Mouse (Mus musculus) G1E-ER4 (cell line): ENCODE measurements around the gene Agbl1. TPM values are rescaled to one million over a fixed set of nuclear protein-coding genes. Genes with fewer than 3 reads are reported as not detected.

ENCODE experiments used
- GATA1 ChIP-seq: IDR thresholded peaks from one replicate; pipeline ENCODE4 v1.8.0; 2012; ENCODE audit warnings: low read length, inconsistent platforms
- polyA plus RNA-seq: library from polyadenylated mRNA; stranded (reverse); fragments of >175 nt; gene quantifications from 2 replicates; pipeline ENCODE4 v1.2.3, GENCODE M21; 2012

Agbl1 gene
- polyA plus RNA-seq, 1 experiment = not detected

DNA sequence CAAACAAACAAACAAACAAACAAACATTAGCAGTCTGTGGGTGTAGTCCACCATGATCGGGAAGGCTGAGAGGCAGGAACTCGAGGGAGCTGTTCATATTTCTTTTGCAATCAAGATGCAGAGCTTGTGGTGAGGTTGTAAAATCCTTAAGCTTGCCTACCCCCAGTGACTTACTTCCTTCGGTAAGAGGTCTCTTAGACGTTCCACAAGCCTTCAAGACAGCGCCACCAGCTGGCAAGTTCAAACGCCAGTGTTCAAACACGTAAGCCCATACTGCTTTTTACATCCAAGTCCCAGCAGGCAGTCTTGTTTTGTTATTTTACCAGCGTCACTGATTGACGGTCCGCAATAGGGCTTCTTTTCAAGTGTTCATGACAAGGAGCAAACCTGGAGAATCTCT, 123.8 kb downstream of the Agbl1 start:
- TF ChIP-seq GATA1 = no peak

DNA sequence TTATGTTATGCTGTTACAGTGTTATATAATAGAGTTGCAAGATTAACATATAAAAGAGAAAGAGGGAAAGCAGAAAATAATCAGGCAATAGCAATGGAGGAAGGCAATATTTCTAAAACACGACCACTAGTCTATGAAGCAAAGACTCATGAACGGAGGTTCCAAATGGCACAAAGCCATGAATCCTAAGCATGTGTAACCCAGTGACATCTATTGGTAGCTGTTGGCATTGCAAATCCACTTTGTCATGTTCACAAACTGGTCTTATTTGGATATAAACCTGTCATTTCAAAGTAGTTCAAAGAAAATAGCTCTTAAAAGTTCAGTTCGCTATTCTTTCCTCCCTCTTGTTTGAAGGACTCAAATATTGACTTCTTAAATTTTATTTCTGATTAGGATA, 124.8 kb downstream of the Agbl1 start:
- TF ChIP-seq GATA1 = no peak

DNA sequence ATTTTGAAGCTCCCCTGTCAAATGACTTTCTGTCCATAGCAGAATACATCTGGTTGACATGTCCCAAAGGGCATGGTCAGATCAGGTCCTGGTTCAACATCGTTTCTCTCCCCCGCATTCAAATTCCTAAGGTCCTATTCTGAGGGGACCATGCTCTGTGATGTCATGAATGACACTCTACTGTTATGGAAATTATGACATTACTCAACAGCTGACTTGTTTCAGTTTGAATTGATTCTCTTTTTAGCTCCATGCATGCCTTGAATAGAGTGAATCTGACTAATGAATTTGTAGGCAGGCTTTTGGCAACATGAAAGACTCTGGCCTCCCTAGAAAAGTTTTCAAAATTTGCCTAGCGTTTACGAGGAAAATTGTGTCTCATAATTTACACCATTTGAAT, 141.6 kb downstream of the Agbl1 start:
- no peak for TF ChIP-seq GATA1

DNA sequence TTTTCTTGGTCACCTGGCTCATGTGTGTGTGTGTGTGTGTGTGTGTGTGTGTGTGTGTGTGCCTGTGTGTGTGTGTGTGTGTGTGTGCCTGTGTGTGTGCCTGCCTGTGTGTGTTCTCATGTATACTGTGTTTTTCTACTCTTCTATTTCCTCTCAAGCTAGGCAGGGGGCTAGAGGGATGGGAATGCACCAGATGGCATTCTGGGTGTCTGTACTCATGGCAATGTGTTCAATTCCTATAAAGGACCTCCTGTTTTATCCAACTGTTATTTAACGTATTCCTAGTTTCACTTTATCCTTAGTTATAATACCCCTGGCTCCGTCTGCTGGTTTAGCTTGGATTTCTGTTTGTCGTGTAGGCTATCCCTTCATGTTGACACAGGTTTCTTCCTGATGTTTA, 149.8 kb downstream of the Agbl1 start:
- no peak for TF ChIP-seq GATA1

DNA sequence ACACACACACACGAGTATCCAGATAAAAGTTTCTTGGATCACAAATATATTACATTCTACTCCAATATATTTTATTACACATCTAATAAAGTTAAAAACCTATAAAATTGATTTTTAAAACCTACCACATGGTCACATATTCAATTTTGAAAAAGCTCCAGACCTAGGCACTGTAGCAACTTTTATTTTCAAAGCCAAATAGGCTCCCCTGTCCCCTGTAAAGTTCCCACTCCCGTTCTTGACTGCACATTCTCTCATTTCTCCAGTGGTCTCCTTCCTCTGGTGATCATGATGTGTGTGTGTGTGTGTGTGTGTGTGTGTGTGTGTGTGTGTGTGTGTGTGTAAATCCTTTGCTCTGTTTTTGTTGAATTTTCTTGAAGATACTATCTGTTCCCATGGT, 152.3 kb downstream of the Agbl1 start:
- no peak for TF ChIP-seq GATA1

DNA sequence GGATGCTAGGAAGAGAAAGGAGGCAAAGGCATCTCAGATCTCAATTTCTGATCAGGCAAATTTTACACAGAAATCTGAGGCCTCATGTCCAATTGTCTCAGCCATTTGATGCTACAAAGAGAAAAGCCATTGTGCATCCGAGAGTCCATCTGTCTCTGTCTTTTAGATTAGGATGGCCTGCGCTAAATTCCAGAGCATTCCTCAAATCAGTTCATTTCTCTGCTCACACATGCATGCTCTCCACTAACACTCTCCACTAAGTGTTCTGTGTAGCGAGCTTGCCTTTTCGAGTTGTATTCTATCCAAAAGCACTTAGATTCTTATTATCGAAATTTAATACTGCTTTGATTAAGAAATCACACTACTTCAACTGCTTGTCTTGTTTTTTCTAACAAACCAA, 159.6 kb downstream of the Agbl1 start:
- no peak for TF ChIP-seq GATA1

DNA sequence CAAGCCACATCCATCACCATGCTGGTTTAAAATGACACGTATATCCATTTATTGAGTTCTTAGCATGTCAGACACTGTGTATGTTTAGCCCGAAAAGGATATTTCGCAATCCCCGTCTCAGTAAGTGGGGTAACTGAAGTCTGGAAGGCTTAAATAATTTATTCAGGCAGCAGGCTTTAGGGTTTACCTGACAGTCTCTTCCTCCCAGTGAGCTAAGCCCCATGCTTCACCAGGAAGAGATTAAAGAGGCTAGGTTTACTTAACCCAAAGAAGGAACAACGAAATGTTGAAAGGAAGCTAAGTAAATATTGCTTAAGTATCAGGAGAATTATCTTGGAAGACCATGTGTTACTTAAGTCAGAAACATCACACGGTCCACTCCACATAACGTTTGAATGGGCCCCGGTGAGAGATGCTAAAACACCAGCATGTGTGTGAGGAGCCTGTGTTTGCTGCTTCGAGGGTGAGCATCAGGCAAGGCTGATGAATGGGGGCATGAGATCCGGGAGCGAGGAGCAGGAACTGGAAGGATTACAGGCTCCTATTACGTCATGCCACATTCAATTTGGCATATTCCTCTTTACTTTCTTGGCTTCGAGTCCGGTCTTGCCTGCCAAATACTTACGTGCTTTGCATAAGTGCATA, 162.7 kb downstream of the Agbl1 start:
- no peak for TF ChIP-seq GATA1

DNA sequence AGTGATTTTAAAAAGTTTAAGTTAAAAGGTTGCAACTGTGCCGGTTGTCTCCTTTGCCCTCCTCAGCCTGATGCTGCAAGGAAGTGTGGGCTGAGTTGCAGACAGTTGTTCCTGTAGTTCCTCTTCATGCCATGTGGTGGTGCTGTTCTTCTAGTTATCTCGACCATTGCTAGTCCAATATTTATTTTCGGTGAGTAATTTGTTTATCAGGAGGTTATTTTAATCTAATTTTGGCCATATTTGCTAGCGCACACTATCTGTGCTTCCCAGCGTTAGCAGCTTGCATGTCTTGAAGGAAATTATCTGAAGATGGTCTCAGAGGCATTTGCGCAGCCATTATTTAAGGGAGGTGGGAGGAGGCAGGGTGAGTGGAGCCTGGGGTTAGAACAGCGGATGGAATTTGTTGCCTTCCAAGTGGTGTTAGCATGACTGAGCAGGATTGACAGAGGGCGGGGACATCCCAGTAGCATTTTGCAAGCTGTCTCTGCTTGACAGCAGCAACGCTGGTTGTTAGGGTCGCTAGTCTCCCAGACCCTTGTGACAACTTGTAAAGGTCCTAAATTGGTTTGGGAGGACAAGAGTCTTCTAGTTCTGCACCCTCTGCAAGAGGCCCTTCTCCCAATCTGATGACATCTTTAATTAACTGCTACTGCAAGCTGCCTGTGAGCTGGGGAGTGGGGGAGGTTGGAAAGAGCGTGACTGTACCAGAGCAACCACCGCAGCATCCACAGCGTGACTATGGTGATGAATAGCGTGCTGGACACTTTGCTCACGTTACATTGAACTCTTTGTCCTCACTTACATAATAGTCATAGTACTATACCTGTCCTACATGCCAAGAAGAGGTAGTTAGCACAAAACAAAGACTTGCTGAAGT, 163.5 kb downstream of the Agbl1 start:
- no peak for TF ChIP-seq GATA1

DNA sequence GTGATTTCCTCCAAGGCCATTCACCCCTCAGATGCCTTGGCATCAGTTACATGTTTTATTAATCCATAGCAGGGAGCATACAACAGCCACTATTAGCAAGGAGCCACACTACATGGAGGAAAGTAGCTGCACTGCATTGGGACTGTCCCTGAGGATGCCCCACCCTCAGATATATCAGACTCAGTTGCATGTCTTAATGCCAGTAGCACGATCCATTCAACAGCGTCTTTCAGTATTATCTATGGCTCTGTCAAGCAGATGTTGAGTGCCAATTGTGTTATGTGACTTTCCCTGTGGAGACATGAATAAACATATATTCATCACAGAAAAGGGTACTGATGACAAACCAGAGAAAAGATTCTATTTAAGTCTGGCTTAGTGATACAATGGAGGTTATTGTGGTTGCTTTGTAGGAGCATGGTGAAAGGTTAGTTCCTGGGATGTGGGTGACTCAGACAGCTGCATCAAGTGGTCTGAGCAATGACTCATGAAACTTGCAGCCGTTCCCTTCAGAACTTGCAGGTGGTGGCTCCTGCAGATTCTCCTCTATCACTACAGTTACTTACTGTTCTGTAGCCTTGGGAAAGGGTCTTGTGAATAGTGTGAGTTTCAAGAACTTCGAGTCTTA, 178.4 kb downstream of the Agbl1 start:
- no peak for TF ChIP-seq GATA1

DNA sequence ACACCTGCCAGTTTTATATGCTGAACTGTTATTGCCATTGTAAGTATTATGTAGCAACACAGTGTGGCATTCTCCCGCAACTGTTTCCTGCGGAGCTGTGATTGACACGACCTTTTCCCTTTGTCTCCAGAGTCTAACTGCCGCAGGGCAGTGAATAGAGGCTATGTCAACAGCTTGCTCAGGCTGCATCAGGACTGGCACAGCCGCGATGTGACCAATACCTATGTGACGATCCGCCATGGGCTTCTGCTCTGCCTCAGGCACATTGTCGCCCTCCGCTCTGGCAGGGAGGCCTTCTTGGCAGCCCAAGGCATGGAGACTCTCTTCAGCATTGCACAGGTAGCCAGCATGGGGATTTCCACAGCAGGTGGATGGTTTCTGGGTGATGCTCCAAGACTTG, 179.3 kb downstream of the Agbl1 start:
- TF ChIP-seq GATA1 = no peak

DNA sequence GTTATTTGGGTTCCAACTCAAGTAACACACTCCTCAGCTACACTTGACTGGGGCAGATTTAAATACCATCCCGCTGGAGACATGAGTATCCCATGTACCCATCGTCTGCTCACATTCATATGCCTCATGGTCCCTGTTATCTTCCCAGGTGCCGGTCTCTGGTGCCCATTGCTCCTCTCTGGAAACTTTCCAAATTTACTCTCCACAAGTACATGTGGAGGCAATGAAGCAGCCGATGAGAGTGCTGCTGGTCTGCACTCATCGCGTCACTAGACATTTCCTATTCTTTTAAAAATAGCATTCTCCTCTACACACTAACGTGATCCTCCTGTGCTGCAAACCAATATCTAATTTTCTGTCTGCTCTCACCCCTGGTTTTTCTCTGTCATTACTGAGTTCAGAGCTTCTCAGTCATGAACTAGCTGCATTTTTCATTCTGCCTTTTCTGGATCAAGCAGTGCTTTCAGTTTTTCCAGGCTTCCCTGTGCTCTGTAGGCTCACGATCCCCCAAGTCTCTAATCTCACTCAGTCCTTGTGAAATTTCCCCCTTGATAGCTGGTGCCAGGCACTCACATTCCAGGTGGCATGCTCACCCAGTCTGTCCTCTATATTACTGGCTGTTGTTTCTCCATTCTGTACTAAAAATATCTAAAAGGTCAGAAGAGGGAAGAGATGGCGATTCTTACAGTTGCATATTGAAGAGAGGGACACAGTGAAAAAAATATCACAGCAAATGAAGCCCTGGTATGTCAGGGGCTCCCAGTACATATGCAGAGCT, 180.9 kb downstream of the Agbl1 start:
- no peak for TF ChIP-seq GATA1

DNA sequence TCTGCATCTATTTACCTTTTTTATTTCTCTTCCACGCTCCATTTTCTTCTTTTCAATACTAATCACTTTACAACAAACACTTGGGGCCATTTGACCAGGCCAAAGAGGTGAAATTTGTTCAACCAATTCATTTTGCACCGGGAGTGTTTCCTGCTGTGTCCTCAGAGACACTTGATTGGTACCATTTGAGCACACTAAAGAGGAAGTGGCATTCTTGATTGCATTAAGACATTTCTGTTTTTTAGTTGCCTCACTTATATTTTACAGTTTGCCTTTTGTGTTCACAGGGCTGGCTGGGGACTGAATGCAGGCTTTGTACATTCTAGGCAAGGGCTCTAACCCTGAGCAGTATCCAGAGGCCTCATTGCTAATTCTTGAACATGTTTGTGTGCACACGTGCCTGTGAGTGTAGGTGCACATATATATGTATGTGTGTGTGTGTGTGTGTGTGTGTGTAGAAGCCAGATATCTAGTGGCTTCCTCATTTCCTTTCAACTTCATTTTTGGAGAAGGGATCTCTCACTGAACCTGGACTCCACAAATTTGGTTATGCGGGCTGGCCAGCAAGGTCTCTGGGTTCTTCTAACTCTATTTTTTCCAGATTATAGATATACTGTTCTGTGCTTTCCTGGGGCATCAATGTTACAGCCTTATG, 182.4 kb downstream of the Agbl1 start:
- no peak for TF ChIP-seq GATA1

DNA sequence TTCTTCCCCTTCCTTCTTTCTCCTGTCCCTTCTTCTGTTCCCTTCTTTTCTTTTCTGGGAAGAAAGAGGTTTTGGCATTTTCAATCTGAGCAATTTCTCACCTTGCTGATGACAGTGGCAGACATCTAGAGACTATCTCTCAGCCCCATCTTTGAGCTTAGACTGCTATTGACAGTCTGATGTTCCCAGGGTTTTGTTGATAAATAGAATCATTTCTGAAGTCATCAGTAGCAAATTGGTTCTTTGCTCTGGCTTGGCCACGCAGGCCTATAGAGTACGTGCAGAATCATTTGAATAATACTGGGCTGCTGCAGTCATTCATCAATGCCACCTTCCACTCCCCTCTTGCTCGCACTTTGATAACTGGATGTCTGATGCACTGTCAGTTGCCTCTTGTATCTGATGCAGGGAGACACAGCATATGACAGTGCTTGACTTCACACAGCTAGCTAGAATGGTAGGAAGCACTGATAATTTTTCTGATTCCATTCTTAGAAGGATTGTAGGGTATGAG, 186.5 kb downstream of the Agbl1 start:
- TF ChIP-seq GATA1 = no peak

DNA sequence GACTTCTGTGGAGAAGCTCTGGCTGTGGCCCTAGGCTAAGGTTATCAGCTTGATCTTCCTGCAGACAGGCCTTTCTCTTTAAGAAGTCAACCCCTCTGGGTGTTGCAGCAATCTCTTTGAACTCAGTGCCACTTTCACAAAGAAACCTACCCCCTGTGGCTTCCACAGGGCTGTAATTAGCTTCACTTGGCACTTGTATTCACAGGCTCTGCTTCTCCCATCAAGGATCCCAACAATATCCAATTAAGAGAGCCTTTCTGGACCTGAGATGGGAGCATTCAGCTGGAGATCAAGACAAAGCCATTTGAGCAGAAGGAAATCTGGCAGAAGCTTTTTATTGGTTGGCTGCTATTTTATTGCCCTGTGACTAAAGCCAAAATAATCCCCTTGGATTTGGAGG, 208.9 kb downstream of the Agbl1 start:
- TF ChIP-seq GATA1 = no peak

DNA sequence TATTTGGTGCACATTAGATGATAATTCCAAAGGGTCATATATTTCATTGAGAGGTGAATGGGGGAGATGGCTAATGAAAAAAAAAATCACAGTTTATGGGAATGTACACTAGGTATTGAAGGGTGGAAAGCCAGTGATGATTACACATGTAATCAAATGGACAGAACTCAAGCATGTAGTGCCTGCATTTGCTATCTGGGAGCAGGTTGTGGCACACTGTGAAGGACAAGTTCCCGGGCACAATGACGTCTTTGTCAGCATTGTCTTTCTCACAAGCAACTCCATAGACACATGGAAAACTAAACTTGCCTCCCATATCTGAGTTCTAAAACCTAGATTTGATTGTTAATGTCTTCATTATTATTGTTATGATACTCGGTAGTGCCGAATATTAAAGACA, 209.3 kb downstream of the Agbl1 start:
- no peak for TF ChIP-seq GATA1
